Comparison of ENCODE assay signal across 9 mouse cellular contexts in the genomic region with DNA sequence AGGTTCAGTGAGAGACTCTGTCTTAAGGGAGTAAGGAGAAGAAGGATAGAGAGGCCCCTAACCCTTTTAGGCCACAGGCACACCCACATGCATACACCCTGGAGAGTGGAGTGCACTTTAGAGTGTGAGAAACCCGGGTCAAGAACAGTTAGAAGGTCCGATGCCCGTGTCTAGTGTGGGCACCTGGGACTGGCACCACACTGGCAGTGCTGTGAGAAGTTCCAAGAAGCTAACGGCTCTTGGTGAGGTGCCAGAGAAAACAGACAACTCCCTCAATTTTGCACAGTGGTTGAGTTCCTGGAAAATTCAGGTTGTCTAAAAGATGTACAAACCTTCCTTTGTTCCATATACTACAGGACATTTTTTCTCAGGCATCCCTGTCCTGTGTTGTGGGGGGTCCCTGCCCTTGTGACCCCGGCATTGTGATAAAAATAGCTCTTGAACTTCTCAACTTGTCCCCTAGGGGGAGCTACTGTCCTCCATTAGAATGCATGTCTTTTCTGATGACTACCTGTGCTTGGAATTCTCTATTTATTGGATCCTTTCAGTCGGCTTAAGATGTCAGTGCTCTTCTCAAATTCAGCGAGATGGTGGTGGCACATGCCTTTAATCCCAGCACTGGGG. TPM values are rescaled to one million over a fixed set of nuclear protein-coding genes. Genes with fewer than 3 reads are reported as not detected.
DNase-seq lines count a peak whose midpoint lies in the region; ATAC-seq lines count a peak whose summit lies in the region.
"Had no signal": no experiment of that assay in that cellular context is flagged by ENCODE, and none has a peak within 500 bp of the region (broad histone marks: within the 10 kb centered on the region; RNA-seq: fewer than 3 reads in every experiment).

No protein-coding gene starts in this region.

- H3K27me3 ChIP-seq in embryonic facial prominence, embryonic 11.5 days (ENCODE audit: control insufficient read depth, insufficient read depth, low read length): no peaks in the 10 kb centered on the region
- no peaks in the 10 kb centered on the region for H3K27me3 ChIP-seq in embryonic facial prominence, embryonic 10.5 days (replicated peaks; ENCODE audit: low read depth, poor library complexity, severe bottlenecking)
- no peaks in the 10 kb centered on the region for H3K27me3 ChIP-seq in midbrain, embryonic 11.5 days (ENCODE audit: control insufficient read depth, insufficient read depth, low read length)
- no peaks in the 10 kb centered on the region for H3K27me3 ChIP-seq in midbrain, embryonic 16.5 days (ENCODE audit: control insufficient read depth, insufficient read depth, low read depth, low read length)

- no peaks in the 10 kb centered on the region for H3K9me3 ChIP-seq in embryonic facial prominence, embryonic 11.5 days (replicated peaks; ENCODE audit: control insufficient read depth, low read length)
- H3K9me3 ChIP-seq in embryonic facial prominence, embryonic 10.5 days: no peaks in the 10 kb centered on the region
- no peaks in the 10 kb centered on the region for H3K9me3 ChIP-seq in midbrain, embryonic 11.5 days (ENCODE audit: control insufficient read depth, low read length)
- no peaks in the 10 kb centered on the region for H3K9me3 ChIP-seq in midbrain, embryonic 16.5 days (replicated peaks; ENCODE audit: control insufficient read depth, low read length, poor library complexity, severe bottlenecking)

- H3K36me3 ChIP-seq in embryonic facial prominence, embryonic 11.5 days (replicated peaks; ENCODE audit: control insufficient read depth, insufficient read depth, low read depth, low read length): no peaks in the 10 kb centered on the region
- no peaks in the 10 kb centered on the region for H3K36me3 ChIP-seq in embryonic facial prominence, embryonic 10.5 days (replicated peaks)
- H3K36me3 ChIP-seq in midbrain, embryonic 11.5 days (ENCODE audit: control insufficient read depth, insufficient read depth, low read length): no peaks in the 10 kb centered on the region
- no peaks in the 10 kb centered on the region for H3K36me3 ChIP-seq in midbrain, embryonic 16.5 days (ENCODE audit: control insufficient read depth, insufficient read depth, low read length)

- H3K4me1 ChIP-seq in embryonic facial prominence, embryonic 11.5 days (ENCODE audit: control insufficient read depth, insufficient read depth, low read length): no peaks in the 10 kb centered on the region
- no peaks in the 10 kb centered on the region for H3K4me1 ChIP-seq in embryonic facial prominence, embryonic 10.5 days
- no peaks in the 10 kb centered on the region for H3K4me1 ChIP-seq in midbrain, embryonic 11.5 days (ENCODE audit: control insufficient read depth, insufficient read depth, low read length)
- H3K4me1 ChIP-seq in midbrain, embryonic 16.5 days (ENCODE audit: control insufficient read depth, insufficient read depth, low read length): no peaks in the 10 kb centered on the region

- H3K9ac ChIP-seq in embryonic facial prominence, embryonic 11.5 days (replicated peaks; ENCODE audit: low read length): no peak overlapping the region
- H3K9ac ChIP-seq in midbrain, embryonic 11.5 days (ENCODE audit: low read length): no peak overlapping the region
- H3K9ac ChIP-seq in midbrain, embryonic 16.5 days (ENCODE audit: low read depth, low read length): no peak overlapping the region

- H3K27ac ChIP-seq in embryonic facial prominence, embryonic 11.5 days (replicated peaks; ENCODE audit: low read depth, low read length): no peak overlapping the region
- H3K27ac ChIP-seq in embryonic facial prominence, embryonic 10.5 days (replicated peaks): no peak overlapping the region
- no peak overlapping the region for H3K27ac ChIP-seq in midbrain, embryonic 11.5 days (ENCODE audit: low read depth, low read length)
- H3K27ac ChIP-seq in midbrain, embryonic 16.5 days (ENCODE audit: low read length): no peak overlapping the region

- no peak for ATAC-seq in embryonic facial prominence, embryonic 11.5 days (replicated peaks; ENCODE audit: insufficient number of reproducible peaks, low FRiP score, low TSS enrichment, low read depth)
- no peak for ATAC-seq in midbrain, embryonic 11.5 days (ENCODE audit: low FRiP score)
- ATAC-seq in midbrain, embryonic 16.5 days: no peak
- ATAC-seq in monocyte, adult 5-6 weeks (replicated peaks; ENCODE audit: insufficient number of reproducible peaks, low FRiP score, low TSS enrichment, poor library complexity, severe bottlenecking): 0 out of 2 replicates have a peak, but pooled peaks have one; percentile 46

- H3K4me3 ChIP-seq in embryonic facial prominence, embryonic 11.5 days (ENCODE audit: low read depth, low read length): no peak overlapping the region
- no peak overlapping the region for H3K4me3 ChIP-seq in embryonic facial prominence, embryonic 10.5 days
- no peak overlapping the region for H3K4me3 ChIP-seq in midbrain, embryonic 11.5 days (ENCODE audit: low read depth, low read length)
- no peak overlapping the region for H3K4me3 ChIP-seq in midbrain, embryonic 16.5 days (ENCODE audit: low read depth, low read length)

- DNase-seq in embryonic facial prominence, embryonic 11.5 days (ENCODE audit: low spot score): peak; percentile 65
- no peak for DNase-seq in embryonic facial prominence, embryonic 10.5 days (ENCODE audit: low spot score)
- DNase-seq in midbrain, embryonic 11.5 days (ENCODE audit: low spot score, missing footprints): peak; percentile 90
- DNase-seq in embryo, embryonic 10 days (ENCODE audit: low spot score): peak; percentile 54
- DNase-seq in frontal cortex, postnatal 25 days (ENCODE audit: low spot score in 2 of 2): no peak
- no peak for DNase-seq in adrenal gland, postnatal 25 days

- H3K4me2 ChIP-seq in embryonic facial prominence, embryonic 11.5 days (ENCODE audit: low read depth, low read length): no peak overlapping the region
- H3K4me2 ChIP-seq in midbrain, embryonic 11.5 days: no peak overlapping the region
- no peak overlapping the region for H3K4me2 ChIP-seq in midbrain, embryonic 16.5 days (ENCODE audit: low read length)

- 45% methylated on average over 7 of the region's 7 CpGs for WGBS in embryonic facial prominence, embryonic 11.5 days
- 51% methylated on average over 7 of the region's 7 CpGs for WGBS in embryonic facial prominence, embryonic 10.5 days
- whole genome bisulfite sequencing in midbrain, embryonic 11.5 days: 58% methylated on average over 7 of the region's 7 CpGs
- 51% methylated on average over 7 of the region's 7 CpGs for WGBS in midbrain, embryonic 16.5 days

RNA-seq across cellular contexts. Expression of a gene that starts 38.7 kb away (rescaled TPM):
- polyA plus RNA-seq in embryonic facial prominence, embryonic 11.5 days (2014; fragmentation: Nextera tagmentation; extraction: Ambion mirVana): 0.28 TPM in 1 of 2 replicates, not detected in the other
- polyA plus RNA-seq in embryonic facial prominence, embryonic 10.5 days (2016; fragmentation: Nextera tagmentation; extraction: Ambion mirVana): 0.26 and 0.29 TPM in 2 replicates
- 0.19 and 0.29 TPM in 2 replicates for polyA plus RNA-seq in midbrain, embryonic 11.5 days (2014; fragmentation: Nextera tagmentation; extraction: Ambion mirVana)
- not detected in 2 replicates for polyA plus RNA-seq in midbrain, embryonic 16.5 days (2015; fragmentation: Nextera tagmentation; extraction: Ambion mirVana)
- not detected in 3 replicates for total RNA-seq in monocyte, adult 5-6 weeks (2017)
- total RNA-seq in adrenal gland, postnatal 25 days (2021): not detected in 2 replicates
- total RNA-seq: hematopoietic stem cell, adult 5-6 weeks had no signal

RNA-seq across cellular contexts. Expression of a gene that starts 53.3 kb away (rescaled TPM):
- polyA plus RNA-seq in embryonic facial prominence, embryonic 11.5 days (2014; fragmentation: Nextera tagmentation; extraction: Ambion mirVana): 5.3 and 5.8 TPM in 2 replicates
- 8.6 and 8.7 TPM in 2 replicates for polyA plus RNA-seq in embryonic facial prominence, embryonic 10.5 days (2016; fragmentation: Nextera tagmentation; extraction: Ambion mirVana)
- 6.1 and 6.6 TPM in 2 replicates for polyA plus RNA-seq in midbrain, embryonic 11.5 days (2014; fragmentation: Nextera tagmentation; extraction: Ambion mirVana)
- 19.0 and 21.6 TPM in 2 replicates for polyA plus RNA-seq in midbrain, embryonic 16.5 days (2015; fragmentation: Nextera tagmentation; extraction: Ambion mirVana)
- 16.2 to 63.7 TPM (median 26.3 TPM) in 3 replicates for total RNA-seq in monocyte, adult 5-6 weeks (2017)
- 34.8 and 52.2 TPM in 2 replicates for total RNA-seq in adrenal gland, postnatal 25 days (2021)

Comparison
In these comparisons a context has a peak if more than half of its experiments do, and no peak if none do; other contexts are left out.
1. DNase-seq: peak in embryonic facial prominence, embryonic 11.5 days (single experiment), midbrain, embryonic 11.5 days (single experiment) and embryo, embryonic 10 days (single experiment); none in embryonic facial prominence, embryonic 10.5 days (single experiment), frontal cortex, postnatal 25 days (0 of 2) and adrenal gland, postnatal 25 days (single experiment).